Mouse (Mus musculus): Measurements from ENCODE around the gene Lrwd1. TPM values are rescaled to one million over a fixed set of nuclear protein-coding genes. Genes with fewer than 3 reads are reported as not detected.
A peak's percentile ranks its signal among the peaks of the same experiment; 100 is the strongest.

The Lrwd1 gene
- polyA plus RNA-seq, 1 experiment = 30.5 TPM

- Histone ChIP-seq H3K4me1 (ENCODE audit: control insufficient read depth, insufficient read depth, low read length) (peaks cover 26% of the 10 kb centered on the region), H3K27ac (ENCODE audit: insufficient read depth, low read depth, low read length) (no peak overlapping the region), H3K4me3 (ENCODE audit: insufficient read depth, low read length) (no peak overlapping the region)
- TF ChIP-seq CTCF (IDR thresholded peaks at IDR 0.05; ENCODE audit: low read depth, low read length) (no peak), POLR2A (IDR thresholded peaks at IDR 0.05; ENCODE audit: borderline replicate concordance, low read depth, low read length) (no peak)
Measured at GRCm38 (mm10) chr5:136147704-136148103, 11.8 kb upstream of the Lrwd1 start.

- H3K4me3 ChIP-seq (ENCODE audit: insufficient read depth, low read length) = no peak overlapping the region
- no peak overlapping the region for H3K27ac ChIP-seq (ENCODE audit: insufficient read depth, low read depth, low read length)
- TF ChIP-seq CTCF (IDR thresholded peaks at IDR 0.05; ENCODE audit: low read depth, low read length) = no peak
- TF ChIP-seq POLR2A (IDR thresholded peaks at IDR 0.05; ENCODE audit: borderline replicate concordance, low read depth, low read length) = no peak
- H3K4me1 ChIP-seq (ENCODE audit: control insufficient read depth, insufficient read depth, low read length) = peaks cover 19% of the 10 kb centered on the region
Measured at GRCm38 (mm10) chr5:136146936-136147335, 11.1 kb upstream of the Lrwd1 start.

GRCm38 (mm10) chr5:136144606-136145430, 8.9 kb upstream of the Lrwd1 start:
- H3K4me1 ChIP-seq (ENCODE audit: control insufficient read depth, insufficient read depth, low read length) = peaks cover 25% of the 10 kb centered on the region
- TF ChIP-seq POLR2A (IDR thresholded peaks at IDR 0.05; ENCODE audit: borderline replicate concordance, low read depth, low read length) (no peak), CTCF (IDR thresholded peaks at IDR 0.05; ENCODE audit: low read depth, low read length) (no peak)
- H3K27ac ChIP-seq (ENCODE audit: insufficient read depth, low read depth, low read length) = no peak overlapping the region
- H3K4me3 ChIP-seq (ENCODE audit: insufficient read depth, low read length) = no peak overlapping the region

- peaks cover 23% of the 10 kb centered on the region for H3K4me1 ChIP-seq (ENCODE audit: control insufficient read depth, insufficient read depth, low read length)
- no peak overlapping the region for H3K27ac ChIP-seq (ENCODE audit: insufficient read depth, low read depth, low read length)
- TF ChIP-seq CTCF (IDR thresholded peaks at IDR 0.05; ENCODE audit: low read depth, low read length) (peak; percentile 65), POLR2A (IDR thresholded peaks at IDR 0.05; ENCODE audit: borderline replicate concordance, low read depth, low read length) (no peak)
Measured at GRCm38 (mm10) chr5:136143161-136143755, 7.4 kb upstream of the Lrwd1 start.

GRCm38 (mm10) chr5:136142746-136143145, 6.9 kb upstream of the Lrwd1 start:
- peaks cover 23% of the 10 kb centered on the region for H3K4me1 ChIP-seq (ENCODE audit: control insufficient read depth, insufficient read depth, low read length)
- no peak overlapping the region for H3K4me3 ChIP-seq (ENCODE audit: insufficient read depth, low read length)
- TF ChIP-seq CTCF (IDR thresholded peaks at IDR 0.05; ENCODE audit: low read depth, low read length) (no peak), POLR2A (IDR thresholded peaks at IDR 0.05; ENCODE audit: borderline replicate concordance, low read depth, low read length) (no peak)
- H3K27ac ChIP-seq (ENCODE audit: insufficient read depth, low read depth, low read length) = no peak overlapping the region

More at GRCm38 (mm10) chr5:136143161-136143755, 7.4 kb upstream of the Lrwd1 start:
- no peak overlapping the region for H3K4me3 ChIP-seq (ENCODE audit: insufficient read depth, low read length)

- H3K4me3 ChIP-seq (ENCODE audit: insufficient read depth, low read length) = no peak overlapping the region
Measured at GRCm38 (mm10) chr5:136140057-136140482, 4.2 kb upstream of the Lrwd1 start.

GRCm38 (mm10) chr5:136139393-136139792, 3.5 kb upstream of the Lrwd1 start:
- H3K27ac ChIP-seq (ENCODE audit: insufficient read depth, low read depth, low read length) = peak overlapping the region; percentile 57
- H3K4me1 ChIP-seq (ENCODE audit: control insufficient read depth, insufficient read depth, low read length) = peaks cover 34% of the 10 kb centered on the region
- no peak overlapping the region for H3K4me3 ChIP-seq (ENCODE audit: insufficient read depth, low read length)
- TF ChIP-seq CTCF (IDR thresholded peaks at IDR 0.05; ENCODE audit: low read depth, low read length) (no peak), POLR2A (IDR thresholded peaks at IDR 0.05; ENCODE audit: borderline replicate concordance, low read depth, low read length) (no peak)

More at GRCm38 (mm10) chr5:136140057-136140482, 4.2 kb upstream of the Lrwd1 start:
- peaks cover 28% of the 10 kb centered on the region for H3K4me1 ChIP-seq (ENCODE audit: control insufficient read depth, insufficient read depth, low read length)
- no peak for TF ChIP-seq POLR2A (IDR thresholded peaks at IDR 0.05; ENCODE audit: borderline replicate concordance, low read depth, low read length)
- TF ChIP-seq CTCF (IDR thresholded peaks at IDR 0.05; ENCODE audit: low read depth, low read length) = no peak
- H3K27ac ChIP-seq (ENCODE audit: insufficient read depth, low read depth, low read length) = peak overlapping the region; percentile 62

- H3K27ac ChIP-seq (ENCODE audit: insufficient read depth, low read depth, low read length) = no peak overlapping the region
- no peak overlapping the region for H3K4me3 ChIP-seq (ENCODE audit: insufficient read depth, low read length)
- H3K4me1 ChIP-seq (ENCODE audit: control insufficient read depth, insufficient read depth, low read length) = peaks cover 34% of the 10 kb centered on the region
- peak; percentile 62 for TF ChIP-seq CTCF (IDR thresholded peaks at IDR 0.05; ENCODE audit: low read depth, low read length)
- no peak for TF ChIP-seq POLR2A (IDR thresholded peaks at IDR 0.05; ENCODE audit: borderline replicate concordance, low read depth, low read length)
Measured at GRCm38 (mm10) chr5:136137658-136138274, 1.9 kb upstream of the Lrwd1 start.

GRCm38 (mm10) chr5:136136292-136136990, 567 bp upstream of the Lrwd1 start:
- TF ChIP-seq POLR2A (IDR thresholded peaks at IDR 0.05; ENCODE audit: borderline replicate concordance, low read depth, low read length) = no peak
- TF ChIP-seq CTCF (IDR thresholded peaks at IDR 0.05; ENCODE audit: low read depth, low read length) = no peak
- H3K4me3 ChIP-seq (ENCODE audit: insufficient read depth, low read length) = peak overlapping the region; percentile 78
- H3K4me1 ChIP-seq (ENCODE audit: control insufficient read depth, insufficient read depth, low read length) = peaks cover 34% of the 10 kb centered on the region
- H3K27ac ChIP-seq (ENCODE audit: insufficient read depth, low read depth, low read length) = peak overlapping the region; percentile 44

Data from bone marrow macrophage, adult 2 months (primary cell).